Mouse (Mus musculus) forebrain, embryonic 14.5 days (tissue): ENCODE data around the gene Cyfip2. TPM values are rescaled to one million over a fixed set of nuclear protein-coding genes. Genes with fewer than 3 reads are reported as not detected.

ENCODE experiments used
- ATAC-seq: fragments of 200-750 bp; cut with Nextera tagmentation; 2 replicates; pipeline ENCODE4 v1.8.0; 2017; ENCODE audit warnings: mild to moderate bottlenecking, moderate library complexity
- DNase-seq: peaks from one replicate; pipeline ENCODE4 v3.0.0-alpha.2; 2015; ENCODE audit warnings: low spot score
- H3K27ac ChIP-seq: fragments of 300-500 bp; sonication (generic); 2 replicates; pipeline ENCODE4 v1.5.1; 2014; ENCODE audit warnings: low read depth, mild to moderate bottlenecking, control low read depth, low read length, moderate library complexity
- H3K27me3 ChIP-seq: fragments of 300-500 bp; sonication (generic); replicated peaks from 2 replicates; pipeline ENCODE4 v1.6.1; 2014; ENCODE audit warnings: low read length, control low read depth, mixed read lengths; ENCODE audit not compliant: control insufficient read depth, insufficient read depth
- H3K36me3 ChIP-seq: fragments of 300-500 bp; sonication (generic); 2 replicates; pipeline ENCODE4 v1.6.1; 2014; ENCODE audit warnings: low read length, control low read depth; ENCODE audit not compliant: control insufficient read depth, insufficient read depth
- H3K4me1 ChIP-seq: fragments of 300-500 bp; sonication (generic); 2 replicates; pipeline ENCODE4 v1.6.1; 2014; ENCODE audit warnings: antibody characterized with exemption, low read length, control low read depth; ENCODE audit not compliant: control insufficient read depth, insufficient read depth
- H3K4me2 ChIP-seq: fragments of 300-500 bp; sonication (generic); 2 replicates; pipeline ENCODE4 v1.6.1; 2014; ENCODE audit warnings: mild to moderate bottlenecking, control low read depth, low read length
- H3K4me3 ChIP-seq: fragments of 300-500 bp; sonication (generic); 2 replicates; pipeline ENCODE4 v1.5.1; 2014; ENCODE audit warnings: low read depth, low read length, control low read depth
- H3K9ac ChIP-seq: fragments of 300-500 bp; sonication (generic); 2 replicates; pipeline ENCODE4 v1.6.1; 2014; ENCODE audit warnings: mild to moderate bottlenecking, low read length, control low read depth, moderate library complexity
- H3K9me3 ChIP-seq: fragments of 300-500 bp; sonication (generic); replicated peaks from 2 replicates; pipeline ENCODE4 v1.6.1; 2016; ENCODE audit warnings: low read length, control low read depth, mixed read lengths; ENCODE audit not compliant: control insufficient read depth
- WGBS: fragments of 180-500 bp; shearing (Covaris S2); extraction: QIAGEN DNeasy Blood & Tissue Kit; methylation state at CpG from one replicate; pipeline ENCODE4 v1.1.7; 2014; 5-methylcytosine and 5-hydroxymethylcytosine counted together
- polyA plus RNA-seq: library from polyadenylated mRNA; unstranded; fragments of >200 nt; fragmentation: Nextera tagmentation; extraction: Ambion mirVana; gene quantifications from 2 replicates; pipeline ENCODE4 v1.2.1, GENCODE M21; 2014

The Cyfip2 gene
- polyA plus RNA-seq, 1 experiment from 2014 or later = 57.8 TPM

DNA sequence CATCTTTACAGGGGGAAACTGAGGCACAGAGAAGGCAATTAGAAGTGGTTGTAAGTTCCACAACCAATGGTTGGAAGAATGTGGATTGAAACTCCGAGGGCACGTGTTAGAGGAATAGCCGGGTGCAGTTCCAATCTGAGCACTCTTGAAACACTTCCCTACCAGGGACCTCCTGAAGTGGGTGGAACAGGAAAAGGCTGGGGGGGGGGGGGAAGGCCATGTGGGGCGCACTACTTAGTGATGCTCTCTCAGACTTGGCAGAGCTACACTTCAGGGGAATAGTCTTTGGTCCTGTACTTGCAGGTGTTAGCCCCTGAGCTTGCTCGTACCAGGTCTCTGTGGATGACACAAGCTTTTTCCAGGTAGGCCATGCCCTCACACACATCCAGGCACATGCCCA is 23.4 kb upstream of the Cyfip2 start:
- Histone ChIP-seq H3K27ac (no peak overlapping the region), H3K4me1 (no peaks in the 10 kb centered on the region), H3K9me3 (no peaks in the 10 kb centered on the region), H3K36me3 (no peaks in the 10 kb centered on the region), H3K27me3 (no peaks in the 10 kb centered on the region), H3K9ac (no peak overlapping the region), H3K4me2 (no peak overlapping the region), H3K4me3 (no peak overlapping the region)
- no peak for DNase-seq
- ATAC-seq = no peak
- 90% methylated on average over 5 of the region's 5 CpGs for WGBS

DNA sequence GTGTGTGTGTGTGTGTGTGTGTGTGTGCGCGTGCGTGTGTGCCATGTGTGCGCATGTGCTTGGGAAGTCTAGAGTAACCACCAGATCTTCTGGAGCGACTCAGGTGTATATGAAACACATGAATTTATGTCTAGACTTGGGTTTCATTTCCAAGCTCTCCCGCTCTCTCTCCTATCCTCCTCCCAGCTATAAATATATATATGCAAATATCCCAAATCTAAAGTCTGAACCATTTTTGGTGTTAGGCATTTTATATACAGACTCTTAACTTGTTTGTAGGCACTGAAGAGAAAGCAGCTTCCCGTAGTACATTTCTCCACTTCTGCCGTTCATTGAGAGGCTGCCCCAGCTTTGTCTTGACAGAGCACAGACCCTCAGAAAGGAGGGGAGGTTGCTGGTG is 19.6 kb upstream of the Cyfip2 start:
- Histone ChIP-seq H3K4me1 (no peaks in the 10 kb centered on the region), H3K9me3 (no peaks in the 10 kb centered on the region), H3K4me3 (no peak overlapping the region), H3K27ac (no peak overlapping the region), H3K9ac (no peak overlapping the region), H3K36me3 (no peaks in the 10 kb centered on the region), H3K27me3 (no peaks in the 10 kb centered on the region), H3K4me2 (no peak overlapping the region)
- 93% methylated on average over 8 of the region's 8 CpGs for whole genome bisulfite sequencing
- ATAC-seq (no peak), DNase-seq (no peak)

DNA sequence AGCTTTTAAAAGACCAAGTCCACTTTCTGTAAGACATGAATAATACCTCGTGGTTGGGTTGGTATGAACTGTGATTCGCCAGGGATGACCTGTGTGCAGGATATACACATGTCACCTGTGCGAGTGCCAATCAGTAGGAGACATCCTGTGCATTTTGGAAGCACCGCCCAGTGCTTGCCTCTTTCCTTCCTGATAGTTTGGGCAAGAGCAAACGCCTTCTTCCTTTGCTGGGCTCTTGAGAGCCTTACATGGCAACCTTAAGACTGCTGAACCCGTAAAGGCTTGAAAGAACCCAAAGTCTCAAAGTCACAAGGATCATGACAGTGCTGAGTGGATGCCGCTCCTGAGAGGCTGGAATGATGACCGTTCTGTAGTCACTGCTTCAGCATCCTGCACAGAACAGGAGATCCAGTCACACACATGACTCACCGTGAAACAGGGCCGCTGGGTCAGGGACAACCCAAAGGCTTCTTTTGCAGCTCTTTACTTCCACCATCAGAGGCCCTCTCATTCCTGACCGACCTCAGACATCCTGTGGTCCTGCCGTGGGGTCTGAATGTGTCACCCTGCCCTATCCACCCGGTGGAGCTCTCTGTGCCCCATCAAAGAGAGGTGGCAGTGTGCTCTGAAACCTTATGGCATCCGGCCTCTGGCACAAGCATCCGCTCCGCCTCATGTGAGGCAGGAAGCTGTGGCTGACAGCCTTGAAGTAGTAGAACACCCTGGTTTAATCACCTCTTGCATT is 13.8 kb upstream of the Cyfip2 start:
- no peaks in the 10 kb centered on the region for H3K27me3 ChIP-seq
- H3K36me3 ChIP-seq = no peaks in the 10 kb centered on the region
- 89% methylated on average over 16 of the region's 16 CpGs for WGBS
- no peak overlapping the region for H3K27ac ChIP-seq
- DNase-seq (no peak), ATAC-seq (no peak)
- H3K4me1 ChIP-seq = no peaks in the 10 kb centered on the region
- no peak overlapping the region for H3K4me3 ChIP-seq
- no peak overlapping the region for H3K9ac ChIP-seq
- no peaks in the 10 kb centered on the region for H3K9me3 ChIP-seq
- H3K4me2 ChIP-seq = no peak overlapping the region

DNA sequence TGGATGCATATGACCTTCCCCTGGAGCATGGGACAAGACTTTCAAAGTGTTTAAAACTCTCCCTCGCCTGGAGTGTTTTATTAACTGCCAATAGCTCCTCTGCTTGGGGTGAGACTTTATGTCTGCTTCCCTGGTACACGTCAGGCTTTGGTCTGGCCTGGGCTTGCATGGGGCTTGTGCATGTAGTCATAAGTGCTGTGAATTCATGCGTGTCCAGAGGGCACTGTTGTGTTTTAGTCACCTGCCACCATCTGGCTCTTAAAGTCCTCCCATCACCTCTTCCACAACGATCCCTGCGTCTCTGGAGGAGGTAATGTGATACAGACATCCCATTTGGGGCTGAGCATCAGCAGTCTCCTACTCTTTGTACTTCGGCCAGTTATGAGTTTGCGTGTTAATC is 8.9 kb upstream of the Cyfip2 start:
- Histone ChIP-seq H3K4me3 (no peak overlapping the region), H3K4me2 (no peak overlapping the region), H3K27ac (no peak overlapping the region), H3K9me3 (no peaks in the 10 kb centered on the region), H3K27me3 (no peaks in the 10 kb centered on the region), H3K9ac (no peak overlapping the region), H3K4me1 (no peaks in the 10 kb centered on the region), H3K36me3 (no peaks in the 10 kb centered on the region)
- DNase-seq = no peak
- ATAC-seq = no peak
- WGBS = 80% methylated on average over 7 of the region's 7 CpGs

DNA sequence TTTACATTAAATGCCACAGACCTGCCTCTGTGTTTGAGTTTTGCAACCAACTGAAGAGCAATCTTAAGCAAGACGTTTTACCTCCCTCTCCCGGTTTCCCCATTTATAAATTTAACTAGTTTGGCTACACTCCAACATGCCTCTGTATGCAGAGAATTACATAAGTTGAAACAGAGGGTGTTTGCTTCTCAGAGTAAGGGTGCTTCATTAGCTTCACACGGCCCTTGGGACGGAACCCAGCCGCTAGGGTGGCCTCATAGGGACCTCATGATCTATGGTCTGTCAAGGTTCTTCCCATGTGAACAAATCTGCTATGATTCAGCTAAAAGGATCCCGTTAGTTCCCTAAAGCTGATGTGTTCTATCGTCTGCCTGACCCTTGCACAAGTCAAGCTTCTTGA is 1.9 kb upstream of the Cyfip2 start:
- Histone ChIP-seq H3K9ac (no peak overlapping the region), H3K36me3 (no peaks in the 10 kb centered on the region), H3K4me3 (no peak overlapping the region), H3K4me1 (peaks cover 20% of the 10 kb centered on the region), H3K4me2 (no peak overlapping the region), H3K27me3 (no peaks in the 10 kb centered on the region), H3K27ac (no peak overlapping the region), H3K9me3 (no peaks in the 10 kb centered on the region)
- DNase-seq (peak; percentile 14), ATAC-seq (no peak)
- 58% methylated on average over 7 of the region's 7 CpGs for WGBS

DNA sequence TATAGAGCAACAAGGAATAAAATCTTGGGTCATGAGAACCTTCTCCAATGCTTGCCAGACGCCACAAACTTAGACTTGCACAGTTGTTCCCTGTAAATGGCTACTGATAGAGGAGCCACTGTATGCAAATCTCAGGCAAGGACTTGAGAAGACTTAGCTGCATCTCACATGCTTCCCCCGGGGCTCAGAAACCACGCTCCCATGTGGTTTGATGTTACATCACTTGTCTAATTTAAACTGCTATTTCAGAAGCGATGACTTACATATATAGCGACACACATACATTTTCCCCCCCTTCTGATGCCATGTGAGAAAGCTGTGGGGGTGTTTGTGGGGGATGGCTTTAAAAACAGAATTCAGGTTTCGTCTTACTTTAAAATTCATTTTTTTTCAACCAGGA is 1.2 kb upstream of the Cyfip2 start:
- no peak overlapping the region for H3K27ac ChIP-seq
- H3K27me3 ChIP-seq = no peaks in the 10 kb centered on the region
- H3K9ac ChIP-seq = no peak overlapping the region
- no peak for ATAC-seq
- peaks cover 25% of the 10 kb centered on the region for H3K4me1 ChIP-seq
- no peaks in the 10 kb centered on the region for H3K9me3 ChIP-seq
- no peak overlapping the region for H3K4me2 ChIP-seq
- no peak overlapping the region for H3K4me3 ChIP-seq
- H3K36me3 ChIP-seq = no peaks in the 10 kb centered on the region
- 89% methylated on average over 6 of the region's 6 CpGs for WGBS
- no peak for DNase-seq

DNA sequence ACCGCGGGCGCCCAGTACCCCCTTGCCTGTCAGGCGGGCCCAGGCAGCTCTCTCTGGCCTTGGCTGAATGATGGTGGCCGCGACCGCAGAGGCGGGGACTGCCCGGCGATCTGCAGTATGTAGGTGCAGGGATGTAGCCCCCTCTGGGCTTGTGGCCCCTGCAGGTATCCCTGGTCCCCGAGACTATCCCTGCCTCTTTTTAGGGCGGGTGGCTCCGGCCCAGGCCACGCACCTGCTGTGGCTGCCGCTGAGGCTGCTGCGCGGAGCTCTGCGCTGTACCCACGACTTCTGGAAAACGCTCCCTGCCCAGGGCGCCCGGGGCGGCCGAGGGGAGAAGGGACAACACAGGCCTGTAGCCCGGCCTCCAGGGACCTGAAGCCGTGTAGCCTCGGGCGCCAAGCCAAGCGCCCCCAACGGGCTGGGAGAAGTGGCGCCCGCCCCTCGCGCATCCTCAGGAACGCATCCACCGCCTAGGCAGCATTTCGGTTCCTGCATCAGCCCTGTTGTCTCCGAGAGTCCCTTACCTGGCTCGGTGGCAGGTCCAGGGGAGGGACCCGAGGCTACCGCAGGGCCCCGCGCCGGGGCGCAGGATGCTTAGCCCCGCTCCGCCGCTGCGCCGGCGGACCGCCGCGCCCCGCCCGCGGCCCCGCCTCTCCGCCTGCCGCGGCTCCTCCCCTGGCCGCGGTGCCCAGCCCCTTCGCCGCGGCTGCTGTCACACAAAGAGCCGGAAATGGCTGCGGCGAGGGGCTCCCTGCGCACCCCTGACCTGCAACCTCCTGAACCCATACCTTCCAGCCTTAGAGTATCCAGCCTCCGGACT is 746 bp downstream of the Cyfip2 start:
- peak overlapping the region; percentile 94 for H3K4me3 ChIP-seq
- peak overlapping the region; percentile 96 for H3K9ac ChIP-seq
- H3K4me1 ChIP-seq = peaks cover 25% of the 10 kb centered on the region
- no peaks in the 10 kb centered on the region; the same call in 1 of the 2 replicates for H3K9me3 ChIP-seq
- H3K27ac ChIP-seq = peak overlapping the region; percentile 88
- H3K27me3 ChIP-seq = no peaks in the 10 kb centered on the region
- 0 out of 2 replicates have a peak, but pooled peaks cover 4% of the 10 kb centered on the region for H3K36me3 ChIP-seq
- ATAC-seq (peak; percentile 90), DNase-seq (peak; percentile 85)
- H3K4me2 ChIP-seq = peak overlapping the region; percentile 91
- WGBS = under 1% methylated on average over 65 of the region's 71 CpGs

DNA sequence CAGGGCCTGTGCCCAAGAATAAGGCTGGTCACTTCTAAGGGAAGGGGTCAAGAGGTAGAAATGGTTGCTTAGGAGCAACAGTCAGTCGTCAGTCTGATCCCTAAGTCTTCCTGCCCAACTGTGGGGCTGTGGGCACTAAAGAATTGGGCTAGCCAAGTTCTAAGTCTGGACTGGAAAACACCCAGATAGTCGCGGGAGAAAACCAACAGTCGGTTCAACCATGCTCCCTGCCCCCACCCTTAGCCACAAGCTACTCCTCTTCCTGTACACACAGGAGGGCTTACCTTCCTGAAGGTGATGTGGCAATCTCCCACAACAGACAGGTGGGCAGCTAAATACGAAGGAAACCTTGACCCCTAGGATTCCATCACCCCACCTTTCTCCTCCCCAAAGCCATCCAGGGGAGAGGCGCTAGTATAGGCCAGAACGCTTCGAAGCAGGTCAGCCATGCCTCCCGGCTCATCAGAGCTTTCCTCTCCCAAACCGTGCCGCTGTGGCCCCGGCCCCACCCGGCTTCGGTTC is 1.4 kb downstream of the Cyfip2 start:
- peak overlapping the region; percentile 96 for H3K9ac ChIP-seq
- DNase-seq (peak; percentile 32), ATAC-seq (0 out of 2 replicates have a peak, but pooled peaks have one; percentile 0)
- H3K27ac ChIP-seq = peak overlapping the region; percentile 88
- peaks cover 25% of the 10 kb centered on the region for H3K4me1 ChIP-seq
- 3% methylated on average over 14 of the region's 14 CpGs for WGBS
- no peaks in the 10 kb centered on the region; the same call in 1 of the 2 replicates for H3K9me3 ChIP-seq
- H3K27me3 ChIP-seq = no peaks in the 10 kb centered on the region
- peak overlapping the region; percentile 94 for H3K4me3 ChIP-seq
- peak overlapping the region; percentile 91 for H3K4me2 ChIP-seq
- H3K36me3 ChIP-seq = 0 out of 2 replicates have a peak, but pooled peaks cover 4% of the 10 kb centered on the region
